Mouse (Mus musculus): ENCODE measurements around the gene Ube2c. TPM values are rescaled to one million over a fixed set of nuclear protein-coding genes. Genes with fewer than 3 reads are reported as not detected.
A peak's percentile ranks its signal among the peaks of the same experiment; 100 is the strongest.

Gene Ube2c
- polyA plus RNA-seq, 2 experiments, result 465 to 533 TPM

GRCm38 (mm10) chr2:164791841-164792261 is 22.2 kb downstream of the Ube2c start:
- Histone ChIP-seq H3K4me2 (ENCODE audit: low read depth) (no peak overlapping the region), H3K9me3 (ENCODE audit: control insufficient read depth, low read length) (no peaks in the 10 kb centered on the region), H3K4me3 (ENCODE audit: insufficient read depth in 1 of 2, low read depth in 2 of 2, low read length in 2 of 2) (no peak overlapping the region), H3K4me1 (replicated peaks; ENCODE audit: control insufficient read depth in 2 of 2, insufficient read depth in 2 of 2, low read length in 1 of 2) (peaks cover 7 to 15% of the 10 kb centered on the region in 2 experiments; a peak in 3 of 4 replicates), H3K27me3 (ENCODE audit: control insufficient read depth, insufficient read depth, low read length) (no peaks in the 10 kb centered on the region), H3K9ac (replicated peaks) (no peak overlapping the region), H3K27ac (no peak overlapping the region), H3K36me3 (replicated peaks; ENCODE audit: control insufficient read depth, insufficient read depth, low read depth) (peaks cover 20% of the 10 kb centered on the region)
- WGBS (ENCODE audit: insufficient replicate concordance), result 89% methylated on average over 18 of the region's 18 CpGs
- DNase-seq (ENCODE audit: low read depth in 3 of 3, low spot score in 3 of 3) (no peak), ATAC-seq (ENCODE audit: insufficient read depth) (no peak)
- TF ChIP-seq CTCF (IDR thresholded peaks at IDR 0.05; ENCODE audit: low read depth) (0 out of 2 replicates have a peak, but pooled peaks have one; percentile 3), EP300 (IDR thresholded peaks at IDR 0.05; ENCODE audit: low read depth) (no peak)

- no peak overlapping the region for H3K9ac ChIP-seq (replicated peaks)
- TF ChIP-seq EP300 (IDR thresholded peaks at IDR 0.05; ENCODE audit: low read depth), result no peak
- H3K9me3 ChIP-seq (ENCODE audit: control insufficient read depth, low read length), result no peaks in the 10 kb centered on the region
- no peaks in the 10 kb centered on the region for H3K27me3 ChIP-seq (ENCODE audit: control insufficient read depth, insufficient read depth, low read length)
- no peak overlapping the region for H3K4me3 ChIP-seq (ENCODE audit: insufficient read depth in 1 of 2, low read depth in 2 of 2, low read length in 2 of 2)
- no peak overlapping the region for H3K4me2 ChIP-seq (ENCODE audit: low read depth)
- H3K27ac ChIP-seq, result no peak overlapping the region
- ATAC-seq (ENCODE audit: insufficient read depth), result no peak
- peaks cover 24% of the 10 kb centered on the region for H3K36me3 ChIP-seq (replicated peaks; ENCODE audit: control insufficient read depth, insufficient read depth, low read depth)
- H3K4me1 ChIP-seq (replicated peaks; ENCODE audit: control insufficient read depth in 2 of 2, insufficient read depth in 2 of 2, low read length in 1 of 2), result peaks cover 7 to 13% of the 10 kb centered on the region in 2 experiments; a peak in 3 of 4 replicates
- no peak for DNase-seq (ENCODE audit: low read depth in 3 of 3, low spot score in 3 of 3)
- 85% methylated on average over 12 of the region's 12 CpGs for WGBS (ENCODE audit: insufficient replicate concordance)
Observed at GRCm38 (mm10) chr2:164792400-164793190, 22.9 kb downstream of the Ube2c start.

- DNase-seq (ENCODE audit: low read depth in 3 of 3, low spot score in 3 of 3), result peak in 1 of 3 experiments; percentile 45
- no peak overlapping the region for H3K4me2 ChIP-seq (ENCODE audit: low read depth)
- ATAC-seq (ENCODE audit: insufficient read depth), result peak; percentile 32; the same call in 1 of the 2 replicates
- TF ChIP-seq EP300 (IDR thresholded peaks at IDR 0.05; ENCODE audit: low read depth) (no peak), CTCF (IDR thresholded peaks at IDR 0.05; ENCODE audit: low read depth) (peak; percentile 94)
- H3K27me3 ChIP-seq (ENCODE audit: control insufficient read depth, insufficient read depth, low read length), result no peaks in the 10 kb centered on the region
- 90% methylated on average over 3 of the region's 3 CpGs for WGBS (ENCODE audit: insufficient replicate concordance)
- H3K36me3 ChIP-seq (replicated peaks; ENCODE audit: control insufficient read depth, insufficient read depth, low read depth), result peaks cover 31% of the 10 kb centered on the region
- H3K9ac ChIP-seq (replicated peaks), result no peak overlapping the region
- no peak overlapping the region; the same call in 1 of the 2 replicates for H3K27ac ChIP-seq
- H3K4me3 ChIP-seq (ENCODE audit: insufficient read depth in 1 of 2, low read depth in 2 of 2, low read length in 2 of 2), result no peak overlapping the region
- H3K9me3 ChIP-seq (ENCODE audit: control insufficient read depth, low read length), result no peaks in the 10 kb centered on the region
- H3K4me1 ChIP-seq (replicated peaks; ENCODE audit: control insufficient read depth in 2 of 2, insufficient read depth in 2 of 2, low read length in 1 of 2), result peaks cover 5 to 12% of the 10 kb centered on the region in 2 experiments; a peak in 3 of 4 replicates
Observed at GRCm38 (mm10) chr2:164793236-164793635, 23.5 kb downstream of the Ube2c start.

- H3K27me3 ChIP-seq (ENCODE audit: control insufficient read depth, insufficient read depth, low read length), result no peaks in the 10 kb centered on the region
- no peak overlapping the region for H3K9ac ChIP-seq (replicated peaks)
- H3K36me3 ChIP-seq (replicated peaks; ENCODE audit: control insufficient read depth, insufficient read depth, low read depth), result peaks cover 31% of the 10 kb centered on the region
- no peaks in the 10 kb centered on the region for H3K9me3 ChIP-seq (ENCODE audit: control insufficient read depth, low read length)
- TF ChIP-seq EP300 (IDR thresholded peaks at IDR 0.05; ENCODE audit: low read depth) (no peak), CTCF (IDR thresholded peaks at IDR 0.05; ENCODE audit: low read depth) (no peak)
- peak overlapping the region; percentile 14; the same call in 1 of the 2 replicates for H3K27ac ChIP-seq
- 72% methylated on average over 2 of the region's 2 CpGs for WGBS (ENCODE audit: insufficient replicate concordance)
- H3K4me3 ChIP-seq (ENCODE audit: insufficient read depth in 1 of 2, low read depth in 2 of 2, low read length in 2 of 2), result no peak overlapping the region
- H3K4me1 ChIP-seq (replicated peaks; ENCODE audit: control insufficient read depth in 2 of 2, insufficient read depth in 2 of 2, low read length in 1 of 2), result peaks cover 0 to 6% of the 10 kb centered on the region in 2 experiments; a peak in 2 of 4 replicates
- ATAC-seq (ENCODE audit: insufficient read depth), result peak; percentile 17; the same call in 1 of the 2 replicates
- H3K4me2 ChIP-seq (ENCODE audit: low read depth), result no peak overlapping the region
- DNase-seq (ENCODE audit: low read depth in 3 of 3, low spot score in 3 of 3), result no peak
Observed at GRCm38 (mm10) chr2:164793772-164794171, 24.1 kb downstream of the Ube2c start.

GRCm38 (mm10) chr2:164794293-164794692 is 24.6 kb downstream of the Ube2c start:
- Histone ChIP-seq H3K9me3 (ENCODE audit: control insufficient read depth, low read length) (no peaks in the 10 kb centered on the region), H3K27ac (no peak overlapping the region), H3K4me1 (replicated peaks; ENCODE audit: control insufficient read depth in 2 of 2, insufficient read depth in 2 of 2, low read length in 1 of 2) (peaks cover 0 to 3% of the 10 kb centered on the region in 2 experiments; a peak in 2 of 4 replicates), H3K36me3 (replicated peaks; ENCODE audit: control insufficient read depth, insufficient read depth, low read depth) (peaks cover 31% of the 10 kb centered on the region), H3K4me2 (ENCODE audit: low read depth) (no peak overlapping the region), H3K4me3 (ENCODE audit: insufficient read depth in 1 of 2, low read depth in 2 of 2, low read length in 2 of 2) (no peak overlapping the region), H3K27me3 (ENCODE audit: control insufficient read depth, insufficient read depth, low read length) (no peaks in the 10 kb centered on the region), H3K9ac (replicated peaks) (no peak overlapping the region)
- DNase-seq (ENCODE audit: low read depth in 3 of 3, low spot score in 3 of 3) (peak; percentile 73 to 77 (median 76)), ATAC-seq (ENCODE audit: insufficient read depth) (peak; percentile 67)
- peak; percentile 96 for TF ChIP-seq CTCF (IDR thresholded peaks at IDR 0.05; ENCODE audit: low read depth)
- no peak for TF ChIP-seq EP300 (IDR thresholded peaks at IDR 0.05; ENCODE audit: low read depth)
- WGBS (ENCODE audit: insufficient replicate concordance), result 29% methylated on average over 5 of the region's 5 CpGs

Data from liver, embryonic 14.5 days (tissue).